Mouse (Mus musculus) kidney, adult 11 months (tissue): Measurements from ENCODE around the gene 5430403G16Rik.
"Not testable (repeated sequence)": the region's sequence is repeated elsewhere in the genome, so short reads cannot be mapped to it uniquely, and the experiment has no call there.

Experiments
- DNase-seq: peaks from one replicate; pipeline ENCODE4 v3.0.0; 2022

Gene 5430403G16Rik

GRCm38 (mm10) chr5:109690537-109691201 lies at the start of gene 5430403G16Rik:
TSS of gene 5430403G16Rik (minus strand) at chr5:109691041.
- DNase-seq = peak; percentile 83

- not testable (repeated sequence) for DNase-seq
Observed at GRCm38 (mm10) chr5:109717341-109717740, 26.5 kb upstream of the 5430403G16Rik start.

- not testable (repeated sequence) for DNase-seq
Observed at GRCm38 (mm10) chr5:109691205-109691965, 544 bp upstream of the 5430403G16Rik start.

- no peak for DNase-seq
Observed at GRCm38 (mm10) chr5:109682921-109683320, 7.9 kb downstream of the 5430403G16Rik start.
